Mouse (Mus musculus) hindbrain, embryonic 15.5 days (tissue): Measurements from ENCODE around the gene St3gal3. TPM values are rescaled to one million over a fixed set of nuclear protein-coding genes. Genes with fewer than 3 reads are reported as not detected.

Experiments
- ATAC-seq: fragments of 200-750 bp; cut with Nextera tagmentation; 2 replicates; pipeline ENCODE4 v1.8.0; 2017; ENCODE audit warnings: low read depth, moderate number of reproducible peaks, moderate TSS enrichment; ENCODE audit not compliant: low FRiP score
- H3K27ac ChIP-seq: fragments of 300-500 bp; sonication (generic); replicated peaks from 2 replicates; pipeline ENCODE4 v1.5.1; 2015; ENCODE audit warnings: mild to moderate bottlenecking, inconsistent platforms
- H3K27me3 ChIP-seq: fragments of 300-500 bp; sonication (generic); 2 replicates; pipeline ENCODE4 v1.6.1; 2015; ENCODE audit warnings: control low read depth, inconsistent platforms
- H3K36me3 ChIP-seq: fragments of 300-500 bp; sonication (generic); 2 replicates; pipeline ENCODE4 v1.6.1; 2015; ENCODE audit warnings: control low read depth, inconsistent platforms
- H3K4me1 ChIP-seq: fragments of 300-500 bp; sonication (generic); replicated peaks from 2 replicates; pipeline ENCODE4 v1.6.1; 2015; ENCODE audit warnings: control low read depth, inconsistent platforms
- H3K4me2 ChIP-seq: fragments of 300-500 bp; sonication (generic); 2 replicates; pipeline ENCODE4 v1.6.1; 2015; ENCODE audit warnings: moderate library complexity, mild to moderate bottlenecking, inconsistent platforms
- H3K4me3 ChIP-seq: fragments of 300-500 bp; sonication (generic); 2 replicates; pipeline ENCODE4 v1.5.1; 2015; ENCODE audit warnings: mild to moderate bottlenecking, inconsistent platforms
- H3K9ac ChIP-seq: fragments of 300-500 bp; sonication (generic); 2 replicates; pipeline ENCODE4 v1.6.1; 2015; ENCODE audit warnings: inconsistent platforms
- H3K9me3 ChIP-seq: fragments of 300-500 bp; sonication (generic); 2 replicates; pipeline ENCODE4 v1.6.1; 2016; ENCODE audit warnings: control low read depth, inconsistent platforms
- WGBS: fragments of 180-500 bp; shearing (Covaris S2); methylation state at CpG from one replicate; pipeline ENCODE4 v1.1.7; 2015; 5-methylcytosine and 5-hydroxymethylcytosine counted together
- polyA plus RNA-seq: library from polyadenylated mRNA; unstranded; fragments of >200 nt; fragmentation: Nextera tagmentation; extraction: Ambion mirVana; gene quantifications from 2 replicates; pipeline ENCODE4 v1.2.1, GENCODE M21; 2015

Gene St3gal3
- polyA plus RNA-seq, 1 experiment from 2014 or later = 15.0 TPM

DNA sequence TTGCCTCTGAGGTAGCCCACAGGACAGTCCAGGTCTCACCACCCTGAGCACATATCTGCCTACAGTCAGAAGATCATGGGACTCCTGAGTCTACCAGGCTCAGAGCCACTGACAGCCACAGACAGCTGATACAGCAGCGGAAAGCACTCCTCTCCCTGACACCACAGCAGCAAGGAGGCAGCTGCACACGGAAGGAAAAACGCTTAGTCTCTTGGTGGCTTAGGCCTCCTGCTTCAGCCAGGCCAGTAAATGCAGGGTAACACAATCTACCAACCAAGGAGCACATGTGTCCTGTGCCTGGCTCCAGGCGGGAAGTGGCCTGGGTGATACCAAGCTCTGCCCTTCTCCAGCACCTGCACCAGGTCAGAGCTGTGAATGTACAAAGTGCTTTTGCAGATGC lies 94.1 kb downstream of the St3gal3 start:
- no peaks in the 10 kb centered on the region for H3K9me3 ChIP-seq
- H3K4me2 ChIP-seq = no peak overlapping the region
- H3K27ac ChIP-seq = no peak overlapping the region
- H3K36me3 ChIP-seq = no peaks in the 10 kb centered on the region
- ATAC-seq = no peak
- peaks cover 11% of the 10 kb centered on the region for H3K4me1 ChIP-seq
- no peak overlapping the region for H3K9ac ChIP-seq
- H3K4me3 ChIP-seq = no peak overlapping the region
- H3K27me3 ChIP-seq = no peaks in the 10 kb centered on the region
- 60% methylated on average over 4 of the region's 4 CpGs for WGBS

DNA sequence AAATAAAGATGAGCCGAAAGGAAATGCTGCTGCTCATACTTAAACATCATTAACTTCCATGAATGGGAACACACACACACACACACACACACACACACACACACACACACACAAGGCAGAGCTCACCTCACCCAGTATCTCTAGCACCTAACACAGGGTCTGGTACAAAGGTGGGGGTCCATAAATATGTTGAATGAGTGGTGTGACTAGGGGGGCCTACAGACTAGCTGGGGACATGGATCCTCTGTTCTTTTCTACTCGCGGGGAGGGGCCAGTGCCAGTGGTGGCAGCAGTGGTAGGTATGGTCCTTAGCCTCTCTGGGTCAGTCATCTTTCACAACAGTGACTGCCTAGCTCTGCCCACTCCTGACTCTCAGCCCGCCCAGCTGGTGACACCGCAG lies 94.8 kb downstream of the St3gal3 start:
- no peak for ATAC-seq

DNA sequence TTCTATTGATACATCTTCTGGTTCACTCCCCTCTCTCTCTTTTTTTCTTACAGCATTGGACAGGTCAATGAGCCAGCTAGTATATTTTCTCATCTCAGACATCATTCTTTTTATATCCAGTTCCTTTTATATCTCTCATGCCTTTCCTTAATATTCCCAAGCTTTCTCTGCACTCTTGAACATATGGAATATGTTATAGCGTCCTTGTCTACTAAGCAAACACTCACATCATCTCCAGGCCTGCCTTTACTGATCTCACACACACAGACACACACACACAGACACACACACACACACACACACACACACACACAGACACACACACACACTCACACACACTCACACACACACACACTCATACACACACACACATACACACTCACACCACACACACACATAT lies 96.7 kb downstream of the St3gal3 start:
- Histone ChIP-seq H3K9ac (no peak overlapping the region), H3K4me1 (peaks cover 11% of the 10 kb centered on the region), H3K27ac (no peak overlapping the region), H3K9me3 (no peaks in the 10 kb centered on the region), H3K36me3 (no peaks in the 10 kb centered on the region), H3K27me3 (no peaks in the 10 kb centered on the region), H3K4me3 (no peak overlapping the region), H3K4me2 (no peak overlapping the region)
- ATAC-seq = no peak
- WGBS = 39% methylated on average over 1 of the region's 1 CpGs

More for the DNA sequence above, 94.8 kb downstream of the St3gal3 start:
- no peaks in the 10 kb centered on the region for H3K27me3 ChIP-seq
- H3K36me3 ChIP-seq = no peaks in the 10 kb centered on the region
- peaks cover 11% of the 10 kb centered on the region for H3K4me1 ChIP-seq
- H3K27ac ChIP-seq = no peak overlapping the region
- no peak overlapping the region for H3K4me2 ChIP-seq
- H3K9ac ChIP-seq = no peak overlapping the region
- no peak overlapping the region for H3K4me3 ChIP-seq
- no peaks in the 10 kb centered on the region for H3K9me3 ChIP-seq
- WGBS = 92% methylated on average over 5 of the region's 5 CpGs

DNA sequence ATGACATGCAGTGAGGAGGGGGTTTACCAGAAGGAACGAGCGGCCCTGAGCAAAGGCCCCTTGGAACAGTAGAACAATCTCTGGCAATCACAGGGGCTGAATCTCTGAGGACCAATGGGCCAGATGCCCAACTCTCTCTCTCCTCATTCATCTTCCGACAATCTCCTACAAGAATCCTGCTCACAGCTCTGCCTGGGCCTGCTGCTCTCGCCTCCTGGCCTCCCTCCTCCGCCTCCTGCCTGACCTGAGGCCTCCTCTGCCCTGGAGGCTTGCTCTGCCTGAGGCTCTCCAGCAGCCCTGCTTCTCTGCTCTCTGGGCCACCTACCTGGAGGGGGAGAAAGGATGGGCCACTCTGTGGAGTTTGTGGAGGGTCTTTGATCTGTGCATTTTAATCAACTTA lies 97.3 kb downstream of the St3gal3 start:
- peaks cover 11% of the 10 kb centered on the region for H3K4me1 ChIP-seq
- no peaks in the 10 kb centered on the region for H3K36me3 ChIP-seq
- H3K9me3 ChIP-seq = no peaks in the 10 kb centered on the region
- no peak overlapping the region for H3K4me2 ChIP-seq
- no peak overlapping the region for H3K4me3 ChIP-seq
- WGBS = 23% methylated on average over 5 of the region's 5 CpGs
- peak; percentile 59; the same call in 1 of the 2 replicates for ATAC-seq
- H3K27me3 ChIP-seq = no peaks in the 10 kb centered on the region
- H3K27ac ChIP-seq = peak overlapping the region; percentile 51; the same call in 1 of the 2 replicates
- no peak overlapping the region for H3K9ac ChIP-seq

DNA sequence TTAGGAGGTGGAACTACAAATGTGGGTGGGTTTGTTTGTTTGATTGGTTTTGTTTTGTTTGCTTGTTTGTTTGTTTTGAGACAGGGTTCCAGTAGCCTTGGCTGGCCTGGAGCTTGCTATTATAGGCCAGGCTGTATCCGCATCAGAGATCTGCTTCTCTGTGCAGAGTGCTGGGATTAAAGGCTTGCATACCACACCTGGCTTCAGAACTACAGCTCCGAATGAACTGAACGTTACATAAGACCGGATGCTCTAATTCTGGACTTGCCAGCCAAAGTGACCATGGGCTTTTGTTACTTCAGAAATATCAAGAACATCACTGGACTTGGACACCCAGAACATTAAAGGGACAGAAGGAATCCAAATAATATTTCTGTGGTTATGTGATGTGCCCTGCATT lies 98.2 kb downstream of the St3gal3 start:
- no peak overlapping the region for H3K27ac ChIP-seq
- no peak overlapping the region for H3K4me2 ChIP-seq
- ATAC-seq = no peak
- H3K36me3 ChIP-seq = no peaks in the 10 kb centered on the region
- WGBS = 97% methylated on average over 4 of the region's 4 CpGs
- peaks cover 14% of the 10 kb centered on the region for H3K4me1 ChIP-seq
- H3K9me3 ChIP-seq = no peaks in the 10 kb centered on the region
- H3K27me3 ChIP-seq = no peaks in the 10 kb centered on the region
- no peak overlapping the region for H3K4me3 ChIP-seq
- H3K9ac ChIP-seq = no peak overlapping the region

DNA sequence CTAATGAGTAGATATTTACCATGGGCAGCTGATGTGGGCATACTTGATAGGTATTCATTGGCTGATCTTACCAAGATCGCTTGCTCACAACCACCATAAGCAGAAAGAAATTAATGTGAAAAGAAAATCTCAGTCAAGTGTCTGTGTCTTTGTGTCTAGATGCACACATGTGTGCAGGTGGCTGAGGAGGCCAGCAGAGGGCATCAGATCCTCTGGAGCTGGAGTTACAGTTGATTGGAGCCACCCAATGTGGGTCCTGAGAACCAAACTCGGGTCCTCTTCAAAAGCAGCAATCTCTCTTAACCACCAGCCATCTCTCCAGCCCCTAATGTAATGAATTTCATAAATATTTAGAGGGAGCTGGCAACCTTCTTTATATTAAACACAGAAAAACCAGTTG lies 99.6 kb downstream of the St3gal3 start:
- no peaks in the 10 kb centered on the region for H3K27me3 ChIP-seq
- no peaks in the 10 kb centered on the region for H3K9me3 ChIP-seq
- H3K4me3 ChIP-seq = no peak overlapping the region
- H3K9ac ChIP-seq = no peak overlapping the region
- H3K4me1 ChIP-seq = peaks cover 25% of the 10 kb centered on the region
- no peaks in the 10 kb centered on the region for H3K36me3 ChIP-seq
- no peak for ATAC-seq
- 90% methylated on average over 2 of the region's 2 CpGs for WGBS
- H3K4me2 ChIP-seq = no peak overlapping the region
- no peak overlapping the region for H3K27ac ChIP-seq

DNA sequence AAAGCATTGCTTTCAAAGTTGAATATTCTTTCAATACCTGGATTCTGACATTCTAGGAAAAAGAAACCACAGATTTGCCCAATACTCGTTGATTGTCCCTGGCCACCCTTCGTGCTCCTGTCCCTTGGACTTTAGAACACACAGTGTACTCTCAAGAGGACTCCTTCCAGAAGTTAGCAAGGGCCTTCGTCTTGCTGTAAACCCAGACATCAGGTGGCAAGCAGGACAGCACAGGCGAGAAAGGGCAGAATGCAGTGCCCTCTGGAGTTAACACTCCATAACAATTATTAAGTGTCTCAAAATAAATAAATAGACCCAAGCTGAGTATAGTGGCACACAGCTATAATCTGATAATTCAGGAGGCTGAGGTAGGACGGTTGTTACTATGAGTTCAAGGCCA lies 101.7 kb downstream of the St3gal3 start:
- Histone ChIP-seq H3K9ac (no peak overlapping the region), H3K4me2 (no peak overlapping the region), H3K27me3 (no peaks in the 10 kb centered on the region), H3K9me3 (no peaks in the 10 kb centered on the region), H3K4me1 (peaks cover 28% of the 10 kb centered on the region), H3K36me3 (no peaks in the 10 kb centered on the region), H3K4me3 (no peak overlapping the region), H3K27ac (no peak overlapping the region)
- WGBS = 87% methylated on average over 5 of the region's 5 CpGs
- ATAC-seq = no peak

DNA sequence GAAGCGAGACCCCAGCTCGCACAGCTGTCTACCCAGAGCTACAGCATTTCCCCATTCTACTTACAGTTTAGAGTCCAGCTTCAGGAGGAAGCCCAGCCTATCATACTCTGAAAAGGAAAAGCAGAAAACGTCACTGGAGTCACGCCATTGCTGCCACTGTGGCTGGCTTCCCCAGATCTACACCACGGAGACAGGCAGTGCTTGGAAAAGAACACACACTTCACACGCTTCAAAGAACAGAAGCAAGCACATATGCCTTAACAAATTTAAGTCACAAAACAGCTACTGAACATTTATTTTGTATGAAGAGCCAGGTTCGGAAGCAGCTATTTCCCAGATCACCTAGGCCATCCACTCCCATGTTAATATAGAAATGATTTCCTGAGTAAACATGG lies 102.9 kb downstream of the St3gal3 start:
- ATAC-seq = no peak
- WGBS = 88% methylated on average over 7 of the region's 7 CpGs
- Histone ChIP-seq H3K9ac (no peak overlapping the region), H3K27me3 (no peaks in the 10 kb centered on the region), H3K27ac (no peak overlapping the region), H3K4me2 (no peak overlapping the region), H3K4me3 (no peak overlapping the region), H3K36me3 (no peaks in the 10 kb centered on the region), H3K4me1 (peaks cover 17% of the 10 kb centered on the region), H3K9me3 (no peaks in the 10 kb centered on the region)

DNA sequence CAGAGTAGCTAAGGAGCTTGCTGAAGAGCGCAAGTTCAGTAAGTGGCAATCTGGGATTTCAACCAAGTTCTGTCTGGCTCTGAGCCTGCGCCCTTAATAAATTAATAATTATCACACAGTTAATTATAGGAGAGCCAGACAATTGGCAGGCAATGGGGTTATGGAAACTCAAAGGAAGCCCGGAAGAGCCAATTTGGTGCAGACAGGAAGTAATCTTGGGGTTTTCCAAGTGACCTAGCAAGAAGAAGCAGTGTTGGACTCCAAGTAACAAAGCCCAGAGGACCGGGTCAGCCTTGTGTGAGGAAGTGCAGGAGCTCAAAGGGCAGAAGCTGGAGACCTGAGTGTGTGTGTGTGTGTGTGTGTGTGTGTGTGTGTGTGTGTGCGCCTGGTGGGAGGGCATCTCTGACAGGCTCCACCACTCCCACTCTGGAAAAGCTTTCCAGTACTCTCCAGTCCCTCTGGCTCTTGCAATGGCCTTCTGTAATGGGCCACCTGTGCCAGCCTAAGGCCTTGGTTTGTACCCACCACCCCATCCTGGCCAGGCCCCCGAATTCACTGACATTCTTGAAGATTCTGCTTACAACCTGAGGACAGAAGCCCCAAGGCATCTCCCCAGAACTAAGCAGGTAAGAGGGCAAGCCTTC lies 103.5 kb downstream of the St3gal3 start:
- no peak for ATAC-seq
- Histone ChIP-seq H3K4me3 (no peak overlapping the region), H3K4me2 (no peak overlapping the region), H3K9me3 (no peaks in the 10 kb centered on the region), H3K27me3 (no peaks in the 10 kb centered on the region), H3K9ac (no peak overlapping the region), H3K27ac (no peak overlapping the region), H3K36me3 (no peaks in the 10 kb centered on the region), H3K4me1 (peaks cover 17% of the 10 kb centered on the region)
- 68% methylated on average over 6 of the region's 6 CpGs for WGBS

DNA sequence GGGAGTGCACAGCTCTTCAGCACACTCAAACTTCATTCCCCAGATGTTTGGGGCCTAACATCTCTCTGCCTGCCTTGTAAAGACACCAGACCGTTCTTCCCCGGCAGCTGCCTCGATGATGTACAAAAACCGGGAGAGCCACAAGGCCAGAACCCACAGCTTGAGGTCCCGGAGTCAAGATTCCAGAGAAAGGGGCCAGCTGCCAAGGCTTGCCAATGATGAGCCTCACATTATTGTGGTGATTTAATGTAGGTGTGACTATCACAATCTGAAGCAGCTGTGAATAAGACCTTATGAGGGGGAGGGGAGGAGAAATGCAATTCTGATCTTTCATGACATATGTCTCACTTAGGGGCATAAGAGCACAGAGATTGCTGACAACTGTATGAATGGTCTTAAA lies 104.4 kb downstream of the St3gal3 start:
- Histone ChIP-seq H3K36me3 (no peaks in the 10 kb centered on the region), H3K9ac (no peak overlapping the region), H3K27me3 (no peaks in the 10 kb centered on the region), H3K9me3 (no peaks in the 10 kb centered on the region), H3K4me2 (no peak overlapping the region), H3K4me3 (no peak overlapping the region), H3K4me1 (peaks cover 17% of the 10 kb centered on the region), H3K27ac (no peak overlapping the region)
- no peak for ATAC-seq
- 51% methylated on average over 5 of the region's 5 CpGs for WGBS

DNA sequence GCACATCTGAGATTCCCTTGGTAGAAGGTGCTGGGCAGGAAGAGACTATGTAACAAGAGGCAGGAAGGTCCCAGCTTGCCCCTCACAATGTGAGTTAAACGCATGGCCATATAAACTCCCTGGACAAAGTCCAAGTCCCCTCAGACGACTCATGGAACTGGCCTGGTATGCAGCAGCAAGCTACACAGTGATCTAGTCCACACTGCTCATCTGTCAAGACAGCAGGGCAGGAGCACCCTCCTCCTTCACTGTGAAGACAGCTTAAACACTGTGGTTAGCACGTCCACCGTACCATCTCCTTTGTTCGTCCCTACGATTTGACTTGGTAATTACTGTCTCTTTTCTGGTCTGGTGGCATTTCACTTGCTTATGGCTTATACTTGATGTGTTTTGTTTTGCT lies 104.8 kb downstream of the St3gal3 start:
- Histone ChIP-seq H3K36me3 (no peaks in the 10 kb centered on the region), H3K4me2 (no peak overlapping the region), H3K4me3 (no peak overlapping the region), H3K9me3 (no peaks in the 10 kb centered on the region), H3K9ac (no peak overlapping the region), H3K27ac (no peak overlapping the region), H3K4me1 (peaks cover 17% of the 10 kb centered on the region), H3K27me3 (no peaks in the 10 kb centered on the region)
- WGBS = 27% methylated on average over 6 of the region's 6 CpGs
- no peak for ATAC-seq

DNA sequence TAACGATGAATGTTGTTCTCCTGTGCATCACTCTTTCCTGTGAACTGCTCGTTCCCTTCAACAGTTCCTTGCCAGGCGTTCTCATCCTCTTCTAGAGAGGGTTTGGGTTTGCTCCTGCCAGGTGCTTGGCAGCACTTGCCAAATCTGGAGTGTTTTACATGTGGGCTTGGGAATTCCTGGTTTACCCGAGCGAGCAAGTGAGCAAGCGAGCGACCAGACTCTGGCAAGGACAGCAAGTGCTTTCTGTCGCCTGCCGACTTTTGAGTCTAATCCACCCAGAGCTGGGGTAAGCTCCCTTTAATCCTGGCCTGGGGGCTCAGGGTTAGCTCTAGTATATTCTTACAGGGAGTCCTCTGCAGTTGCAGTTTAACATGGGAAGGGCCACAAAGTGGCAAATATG lies 105.7 kb downstream of the St3gal3 start:
- Histone ChIP-seq H3K4me1 (peaks cover 17% of the 10 kb centered on the region), H3K9ac (no peak overlapping the region), H3K27me3 (no peaks in the 10 kb centered on the region), H3K27ac (no peak overlapping the region), H3K36me3 (no peaks in the 10 kb centered on the region), H3K4me3 (no peak overlapping the region), H3K9me3 (no peaks in the 10 kb centered on the region), H3K4me2 (no peak overlapping the region)
- WGBS = 69% methylated on average over 9 of the region's 9 CpGs
- no peak for ATAC-seq

DNA sequence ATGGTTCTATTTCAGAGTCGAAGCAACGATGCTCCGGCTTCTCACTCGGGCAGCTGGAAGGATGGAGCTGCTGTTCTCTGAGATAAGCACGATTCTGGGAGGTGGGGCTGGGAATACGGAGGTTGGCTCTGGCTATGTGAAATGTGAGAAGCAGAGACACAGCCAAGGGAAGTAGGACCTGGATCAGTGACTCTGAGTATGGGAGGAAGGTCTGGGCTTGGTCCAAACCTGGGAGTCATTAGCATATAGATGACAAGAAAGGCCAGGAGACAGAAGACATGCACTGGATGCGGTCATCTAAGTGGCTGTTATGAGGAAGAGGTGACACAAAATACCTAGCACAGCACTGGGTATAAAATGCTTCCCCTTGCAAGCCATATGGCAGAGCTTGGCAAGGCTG lies 108.8 kb downstream of the St3gal3 start:
- no peak overlapping the region for H3K4me2 ChIP-seq
- no peaks in the 10 kb centered on the region for H3K27me3 ChIP-seq
- no peak for ATAC-seq
- no peaks in the 10 kb centered on the region for H3K36me3 ChIP-seq
- 89% methylated on average over 7 of the region's 7 CpGs for WGBS
- no peak overlapping the region for H3K4me3 ChIP-seq
- H3K4me1 ChIP-seq = peaks cover 8% of the 10 kb centered on the region; the same call in 1 of the 2 replicates
- H3K27ac ChIP-seq = no peak overlapping the region
- H3K9me3 ChIP-seq = no peaks in the 10 kb centered on the region
- no peak overlapping the region for H3K9ac ChIP-seq
